Mouse (Mus musculus) embryonic fibroblast, embryonic 13.5 days (primary cell): ENCODE data around the gene Olfr914.

Source experiments
- CTCF ChIP-seq: IDR thresholded peaks from 2 replicates; pipeline ENCODE4 v1.5.1; 2011; ENCODE audit warnings: mild to moderate bottlenecking, control low read depth, low read length, moderate library complexity, borderline replicate concordance; ENCODE audit not compliant: insufficient read depth
- POLR2A ChIP-seq: IDR thresholded peaks from 2 replicates; pipeline ENCODE4 v1.6.1; 2011; ENCODE audit warnings: low read depth, mild to moderate bottlenecking, control low read depth, low read length, moderate library complexity

DNA sequence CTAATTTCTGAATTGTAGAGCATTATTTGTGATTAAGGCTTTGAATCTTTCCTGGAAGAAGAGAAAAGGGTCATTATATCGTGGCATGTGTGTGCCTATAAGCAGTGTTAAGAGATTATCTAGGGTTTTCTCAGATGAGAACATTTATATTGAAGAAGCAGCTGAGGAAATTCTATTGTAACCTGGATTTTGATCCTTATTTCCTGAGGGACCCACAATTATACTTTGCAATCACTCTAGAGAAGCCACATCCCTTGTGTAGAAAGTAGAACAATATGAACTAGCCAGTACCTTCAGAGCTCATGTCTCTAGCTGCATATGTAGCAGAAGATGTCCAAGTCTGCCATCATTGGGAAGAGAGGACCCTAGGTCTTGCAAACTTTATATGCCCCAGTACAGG, 54.9 kb downstream of the Olfr914 start, which contains the start of gene Olfr916:
- TF ChIP-seq CTCF (no peak), POLR2A (no peak)
